Mouse (Mus musculus): ENCODE measurements around the gene Slc16a10. TPM values are rescaled to one million over a fixed set of nuclear protein-coding genes. Genes with fewer than 3 reads are reported as not detected.

The Slc16a10 gene
- polyA plus RNA-seq, 1 experiment from 2014 or later, result 14.8 TPM

DNA sequence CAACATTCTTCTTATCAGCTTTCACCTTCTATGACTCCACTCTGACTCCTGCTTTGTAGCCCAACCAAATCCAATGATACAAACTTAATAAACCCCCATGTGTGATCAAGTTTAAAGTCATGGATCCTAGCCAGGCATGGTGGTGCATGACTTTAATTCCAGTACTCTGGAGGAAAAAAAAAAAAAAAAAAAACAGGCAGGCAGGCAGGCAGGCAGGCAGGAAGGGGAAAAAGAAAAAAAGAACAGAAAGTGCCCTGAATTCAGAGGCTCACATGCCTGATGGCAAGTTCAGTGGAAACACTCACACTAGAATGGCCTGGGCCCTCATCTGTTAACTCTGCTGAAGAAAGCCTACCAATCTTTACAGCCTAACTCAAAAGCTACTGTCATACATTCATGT is 12.9 kb downstream of the Slc16a10 start:
- H3K27ac ChIP-seq, result no peak overlapping the region

DNA sequence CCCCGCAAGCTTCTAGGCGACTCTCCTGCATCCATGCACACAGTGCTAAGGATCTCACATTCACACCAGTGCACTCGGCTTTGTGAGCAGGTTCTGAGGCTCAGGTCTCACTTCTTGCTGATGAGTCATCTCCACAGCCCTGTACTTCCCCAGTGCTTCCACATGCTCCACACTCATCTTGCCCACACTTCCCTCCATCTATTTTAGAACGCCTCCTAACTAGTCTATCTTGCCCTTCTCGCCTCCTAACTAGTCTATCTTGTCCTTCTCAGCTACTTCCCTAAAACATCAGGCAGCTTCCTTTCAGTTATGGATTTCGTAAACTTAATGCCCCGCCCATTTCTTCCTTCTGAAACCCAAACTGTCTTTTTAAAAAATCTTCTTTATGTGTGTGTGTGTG is 13.6 kb downstream of the Slc16a10 start:
- Histone ChIP-seq H3K27ac (no peak overlapping the region), H3K4me2 (no peak overlapping the region), H3K4me3 (no peak overlapping the region), H3K27me3 (no peaks in the 10 kb centered on the region), H3K9ac (no peak overlapping the region), H3K36me3 (no peaks in the 10 kb centered on the region), H3K4me1 (replicated peaks) (peaks cover 14% of the 10 kb centered on the region), H3K9me3 (replicated peaks) (no peaks in the 10 kb centered on the region)
- no peak for ATAC-seq (replicated peaks; ENCODE audit: insufficient number of reproducible peaks, insufficient read depth, low FRiP score, low read depth)
- WGBS, result 74% methylated on average over 7 of the region's 7 CpGs

More for the DNA sequence above, 12.9 kb downstream of the Slc16a10 start:
- H3K36me3 ChIP-seq, result no peaks in the 10 kb centered on the region
- H3K9ac ChIP-seq, result no peak overlapping the region
- no peaks in the 10 kb centered on the region for H3K27me3 ChIP-seq
- no peaks in the 10 kb centered on the region for H3K9me3 ChIP-seq (replicated peaks)
- peaks cover 14% of the 10 kb centered on the region for H3K4me1 ChIP-seq (replicated peaks)
- no peak overlapping the region for H3K4me2 ChIP-seq
- H3K4me3 ChIP-seq, result no peak overlapping the region
- no peak for ATAC-seq (replicated peaks; ENCODE audit: insufficient number of reproducible peaks, insufficient read depth, low FRiP score, low read depth)

DNA sequence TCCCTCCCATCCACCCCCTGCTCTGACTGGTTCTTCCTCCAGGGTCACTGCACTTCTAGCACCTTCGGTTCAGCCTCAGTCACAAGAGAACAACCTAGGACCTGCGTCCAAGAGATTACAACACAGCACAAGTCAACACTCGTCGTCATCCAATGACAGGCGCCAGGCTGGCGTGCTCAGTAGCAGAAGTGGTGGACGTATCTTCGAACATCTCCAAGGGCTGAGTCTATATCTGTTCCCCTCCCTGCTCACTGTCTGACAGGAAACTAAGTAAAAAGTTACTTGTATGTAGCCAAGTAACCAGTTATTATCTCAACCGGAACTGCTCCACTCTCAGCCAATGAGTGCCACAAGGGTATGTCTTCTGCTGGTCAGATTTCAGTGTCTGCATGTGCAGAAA is 16.9 kb downstream of the Slc16a10 start:
- ATAC-seq (replicated peaks; ENCODE audit: insufficient number of reproducible peaks, insufficient read depth, low FRiP score, low read depth), result no peak
- Histone ChIP-seq H3K27ac (no peak overlapping the region), H3K9me3 (replicated peaks) (0 out of 2 replicates have a peak, but pooled peaks cover 4% of the 10 kb centered on the region), H3K4me3 (no peak overlapping the region), H3K27me3 (no peaks in the 10 kb centered on the region), H3K36me3 (no peaks in the 10 kb centered on the region), H3K4me1 (replicated peaks) (peaks cover 11% of the 10 kb centered on the region; the same call in 1 of the 2 replicates), H3K4me2 (no peak overlapping the region), H3K9ac (no peak overlapping the region)
- 50% methylated on average over 9 of the region's 9 CpGs for WGBS

DNA sequence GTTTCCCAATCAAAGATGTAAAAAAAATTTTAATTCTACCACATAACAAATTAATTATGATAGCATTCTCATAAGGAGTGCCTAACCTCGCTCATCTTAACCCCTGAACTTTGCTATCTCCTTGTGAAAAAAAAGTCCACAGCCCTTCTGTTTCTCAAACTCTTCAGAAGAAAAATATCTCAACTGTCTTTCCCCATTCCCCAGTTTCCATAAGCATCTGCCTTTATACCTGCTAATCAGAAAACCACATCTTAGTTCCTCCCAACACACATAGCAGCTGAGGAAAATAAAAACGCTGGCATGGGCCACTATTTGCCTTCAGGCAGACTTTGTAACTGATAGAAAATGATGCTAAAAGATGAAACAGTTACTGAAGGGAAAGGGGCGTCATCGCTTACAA is 17.5 kb downstream of the Slc16a10 start:
- Histone ChIP-seq H3K36me3 (no peaks in the 10 kb centered on the region), H3K4me3 (no peak overlapping the region), H3K9me3 (replicated peaks) (0 out of 2 replicates have a peak, but pooled peaks cover 4% of the 10 kb centered on the region), H3K9ac (no peak overlapping the region), H3K27ac (no peak overlapping the region), H3K27me3 (no peaks in the 10 kb centered on the region), H3K4me2 (no peak overlapping the region), H3K4me1 (replicated peaks) (peaks cover 9% of the 10 kb centered on the region; the same call in 1 of the 2 replicates)
- no peak for ATAC-seq (replicated peaks; ENCODE audit: insufficient number of reproducible peaks, insufficient read depth, low FRiP score, low read depth)
- 82% methylated on average over 4 of the region's 4 CpGs for WGBS

DNA sequence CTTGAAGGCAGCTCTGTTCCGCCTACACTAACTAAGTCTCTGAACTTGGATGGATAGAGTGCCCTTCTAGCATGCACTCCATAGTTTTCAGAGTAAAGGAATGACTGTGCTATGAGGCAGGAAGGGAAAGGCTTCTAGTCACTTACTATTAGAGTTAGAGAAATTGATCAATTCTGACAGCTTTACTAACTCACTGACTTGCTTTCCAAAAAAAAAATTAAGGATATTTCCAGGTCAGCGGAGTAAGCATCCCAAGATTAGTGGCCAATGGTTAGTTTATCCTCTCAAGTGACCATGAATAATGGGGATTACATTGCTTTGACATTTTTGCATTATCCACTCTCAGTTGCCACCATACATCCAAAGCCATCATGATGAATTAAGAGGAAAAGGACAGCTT is 18.0 kb downstream of the Slc16a10 start:
- 85% methylated on average over 2 of the region's 2 CpGs for WGBS
- H3K4me3 ChIP-seq, result no peak overlapping the region
- ATAC-seq (replicated peaks; ENCODE audit: insufficient number of reproducible peaks, insufficient read depth, low FRiP score, low read depth), result no peak

DNA sequence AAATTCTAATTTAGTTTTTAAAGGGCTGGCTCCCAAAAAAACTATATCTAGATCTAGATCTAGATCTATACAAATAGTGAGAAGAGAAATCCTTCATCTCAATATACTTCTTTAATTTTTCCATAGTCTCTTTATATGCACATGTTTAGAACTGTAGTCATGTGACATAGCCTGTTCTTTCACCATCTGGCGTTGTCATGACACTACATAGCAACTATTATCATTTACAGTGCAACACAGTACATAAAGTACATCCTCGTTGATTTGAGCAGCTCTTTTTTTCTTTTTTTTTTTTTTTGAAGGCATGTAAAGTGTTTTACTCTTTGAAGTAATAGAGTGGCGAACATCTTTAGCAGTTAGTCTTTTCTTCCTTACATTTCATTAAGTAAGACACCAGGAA is 22.6 kb downstream of the Slc16a10 start:
- Histone ChIP-seq H3K27ac (no peak overlapping the region), H3K4me2 (no peak overlapping the region), H3K9me3 (replicated peaks) (0 out of 2 replicates have a peak, but pooled peaks cover 4% of the 10 kb centered on the region), H3K27me3 (no peaks in the 10 kb centered on the region), H3K36me3 (no peaks in the 10 kb centered on the region), H3K9ac (no peak overlapping the region), H3K4me3 (no peak overlapping the region), H3K4me1 (replicated peaks) (no peaks in the 10 kb centered on the region)
- WGBS, result 79% methylated on average over 3 of the region's 3 CpGs
- no peak for ATAC-seq (replicated peaks; ENCODE audit: insufficient number of reproducible peaks, insufficient read depth, low FRiP score, low read depth)

More for the DNA sequence above, 18.0 kb downstream of the Slc16a10 start:
- H3K9ac ChIP-seq, result no peak overlapping the region
- no peak overlapping the region for H3K27ac ChIP-seq
- no peak overlapping the region for H3K4me2 ChIP-seq
- H3K36me3 ChIP-seq, result no peaks in the 10 kb centered on the region
- H3K9me3 ChIP-seq (replicated peaks), result 0 out of 2 replicates have a peak, but pooled peaks cover 4% of the 10 kb centered on the region
- H3K27me3 ChIP-seq, result no peaks in the 10 kb centered on the region
- peaks cover 9% of the 10 kb centered on the region; the same call in 1 of the 2 replicates for H3K4me1 ChIP-seq (replicated peaks)

DNA sequence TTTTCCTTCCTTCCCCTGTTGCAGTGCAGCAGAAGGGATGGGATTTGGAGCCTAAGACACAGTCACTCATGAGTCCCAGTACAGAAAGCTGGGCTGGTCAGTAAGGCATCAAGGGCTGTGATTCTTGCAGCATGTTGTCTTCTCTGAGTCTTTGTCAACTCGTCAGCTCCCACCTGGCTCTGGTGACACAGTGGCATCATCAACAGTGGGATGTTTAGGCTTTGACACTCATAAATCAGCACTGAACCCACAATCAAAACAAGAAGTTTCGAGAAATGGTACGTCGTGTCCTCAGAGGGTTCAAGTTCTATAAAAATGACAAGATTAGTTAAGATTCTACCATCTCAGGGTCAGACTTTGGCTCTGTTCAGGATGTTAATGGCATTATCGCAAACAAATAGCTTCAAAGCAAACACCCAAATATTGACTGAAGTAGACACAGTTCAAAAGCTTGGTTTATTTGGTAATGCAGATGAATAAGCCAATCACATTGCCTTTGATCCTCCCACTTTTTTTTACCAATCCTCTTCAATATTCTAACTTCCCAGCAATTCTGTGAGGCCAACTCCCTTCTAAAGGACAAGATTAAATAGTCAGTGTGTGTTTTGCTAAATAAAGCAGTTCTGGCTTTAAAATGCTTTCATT is 23.2 kb downstream of the Slc16a10 start:
- no peaks in the 10 kb centered on the region for H3K36me3 ChIP-seq
- WGBS, result 81% methylated on average over 5 of the region's 5 CpGs
- no peaks in the 10 kb centered on the region for H3K27me3 ChIP-seq

DNA sequence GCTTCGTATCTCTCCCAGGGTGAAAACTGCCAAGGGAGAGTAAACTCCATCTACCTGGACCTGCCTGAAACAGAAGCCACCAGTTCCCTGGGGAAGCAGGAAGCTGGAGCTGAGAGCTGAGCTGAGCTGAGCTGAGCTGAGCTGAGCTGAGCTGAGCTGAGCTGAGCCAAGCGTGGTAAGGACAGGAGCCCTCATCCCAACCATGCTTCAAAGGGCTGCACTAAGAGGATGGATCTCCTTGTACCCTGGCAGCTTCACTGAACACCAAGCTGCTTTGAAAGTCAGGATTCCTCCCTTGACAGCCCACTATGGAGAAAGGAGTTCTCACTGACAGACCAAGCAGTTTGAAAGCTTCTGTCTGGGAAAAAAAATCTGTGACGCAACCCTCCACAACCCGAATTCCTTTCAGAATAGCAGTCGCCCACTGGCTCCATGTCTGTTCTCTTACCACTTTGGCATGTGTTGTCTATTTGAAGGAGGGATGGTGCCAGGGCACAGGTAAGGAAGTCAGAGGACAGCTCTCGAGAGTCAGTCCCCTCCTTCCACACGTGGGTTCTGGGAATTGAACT is 28.5 kb downstream of the Slc16a10 start:
- ATAC-seq (replicated peaks; ENCODE audit: insufficient number of reproducible peaks, insufficient read depth, low FRiP score, low read depth), result no peak
- H3K4me2 ChIP-seq, result no peak overlapping the region
- no peaks in the 10 kb centered on the region for H3K36me3 ChIP-seq
- no peak overlapping the region for H3K4me3 ChIP-seq
- no peaks in the 10 kb centered on the region for H3K9me3 ChIP-seq (replicated peaks)
- WGBS, result 78% methylated on average over 7 of the region's 7 CpGs
- H3K4me1 ChIP-seq (replicated peaks), result peaks cover 4% of the 10 kb centered on the region; the same call in 1 of the 2 replicates
- H3K27ac ChIP-seq, result no peak overlapping the region
- H3K27me3 ChIP-seq, result no peaks in the 10 kb centered on the region
- no peak overlapping the region for H3K9ac ChIP-seq

More for the DNA sequence above, 23.2 kb downstream of the Slc16a10 start:
- no peak overlapping the region for H3K4me2 ChIP-seq
- no peak for ATAC-seq (replicated peaks; ENCODE audit: insufficient number of reproducible peaks, insufficient read depth, low FRiP score, low read depth)
- H3K9me3 ChIP-seq (replicated peaks), result 0 out of 2 replicates have a peak, but pooled peaks cover 4% of the 10 kb centered on the region
- H3K4me1 ChIP-seq (replicated peaks), result no peaks in the 10 kb centered on the region
- no peak overlapping the region for H3K4me3 ChIP-seq
- H3K9ac ChIP-seq, result no peak overlapping the region
- H3K27ac ChIP-seq, result no peak overlapping the region

DNA sequence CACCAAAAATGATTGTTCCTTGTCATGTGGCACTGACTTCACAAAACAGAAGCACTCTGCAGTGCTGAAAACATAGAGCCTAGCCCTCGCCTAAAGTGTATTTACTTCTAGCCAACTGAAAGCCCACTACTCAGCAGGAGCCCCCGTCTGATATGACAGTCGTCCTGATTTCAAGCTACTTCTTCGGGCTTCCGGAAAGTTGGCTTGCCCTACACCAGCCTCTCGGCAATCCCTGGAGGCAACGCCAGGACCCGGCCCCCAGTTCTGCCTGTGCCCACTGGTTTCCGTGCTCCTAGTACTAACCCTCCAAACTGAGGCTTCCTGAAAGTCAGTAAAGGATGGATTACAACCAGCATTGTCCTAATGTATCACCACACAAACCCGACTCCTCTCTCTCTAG is 29.8 kb downstream of the Slc16a10 start:
- H3K27me3 ChIP-seq, result no peaks in the 10 kb centered on the region
- no peaks in the 10 kb centered on the region for H3K36me3 ChIP-seq
- peaks cover 7% of the 10 kb centered on the region; the same call in 1 of the 2 replicates for H3K4me1 ChIP-seq (replicated peaks)
- no peak overlapping the region for H3K27ac ChIP-seq
- no peak overlapping the region for H3K4me3 ChIP-seq
- H3K4me2 ChIP-seq, result no peak overlapping the region
- no peaks in the 10 kb centered on the region for H3K9me3 ChIP-seq (replicated peaks)
- ATAC-seq (replicated peaks; ENCODE audit: insufficient number of reproducible peaks, insufficient read depth, low FRiP score, low read depth), result no peak
- WGBS, result 86% methylated on average over 10 of the region's 10 CpGs
- H3K9ac ChIP-seq, result no peak overlapping the region

DNA sequence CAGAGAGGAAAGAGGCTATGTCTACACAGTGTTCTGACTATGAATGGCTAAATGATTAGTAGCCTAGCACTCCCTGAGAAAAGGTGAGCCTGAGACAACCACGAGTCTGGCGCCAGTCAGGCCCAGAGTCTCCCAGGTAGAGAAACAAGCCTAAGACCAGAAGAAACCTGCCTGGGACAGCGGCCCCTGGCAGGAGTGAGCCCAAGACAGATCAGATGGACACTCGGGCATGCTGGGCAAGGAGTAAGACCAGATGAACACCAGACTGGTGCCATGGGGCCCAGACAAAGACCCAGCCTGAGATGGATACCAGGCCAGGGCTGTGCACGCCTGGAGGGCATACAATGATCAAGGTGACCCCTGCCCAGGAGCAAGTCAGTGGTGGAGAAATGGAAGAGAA is 32.5 kb downstream of the Slc16a10 start:
- no peak for ATAC-seq (replicated peaks; ENCODE audit: insufficient number of reproducible peaks, insufficient read depth, low FRiP score, low read depth)
- no peak overlapping the region for H3K27ac ChIP-seq
- peaks cover 7% of the 10 kb centered on the region; the same call in 1 of the 2 replicates for H3K4me1 ChIP-seq (replicated peaks)

DNA sequence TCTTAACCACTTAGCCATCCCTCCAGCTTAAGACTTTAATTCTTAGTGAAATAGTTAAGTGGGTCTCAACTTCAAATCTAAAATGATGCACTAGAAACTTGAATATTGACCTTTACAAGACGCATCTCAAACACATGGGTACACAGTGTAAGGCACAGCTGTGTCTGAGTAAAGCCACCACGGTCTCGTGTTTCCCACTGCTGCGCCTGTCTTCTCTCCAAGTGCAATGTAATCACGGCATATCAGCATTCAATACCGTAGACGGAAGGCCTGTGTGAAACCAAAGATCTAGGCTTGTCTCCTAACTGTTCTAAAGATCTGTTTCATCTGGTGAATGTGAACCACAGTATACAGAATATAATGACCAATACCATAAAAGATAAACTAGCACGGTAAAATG is 33.1 kb downstream of the Slc16a10 start:
- 76% methylated on average over 8 of the region's 8 CpGs for WGBS
- Histone ChIP-seq H3K27ac (no peak overlapping the region), H3K4me3 (no peak overlapping the region), H3K36me3 (no peaks in the 10 kb centered on the region), H3K9me3 (replicated peaks) (no peaks in the 10 kb centered on the region), H3K27me3 (no peaks in the 10 kb centered on the region), H3K4me2 (no peak overlapping the region), H3K9ac (no peak overlapping the region), H3K4me1 (replicated peaks) (peaks cover 7% of the 10 kb centered on the region; the same call in 1 of the 2 replicates)
- no peak for ATAC-seq (replicated peaks; ENCODE audit: insufficient number of reproducible peaks, insufficient read depth, low FRiP score, low read depth)

More for the DNA sequence above, 32.5 kb downstream of the Slc16a10 start:
- no peaks in the 10 kb centered on the region for H3K9me3 ChIP-seq (replicated peaks)
- 80% methylated on average over 5 of the region's 5 CpGs for WGBS
- H3K9ac ChIP-seq, result no peak overlapping the region
- H3K4me3 ChIP-seq, result no peak overlapping the region
- no peak overlapping the region for H3K4me2 ChIP-seq
- no peaks in the 10 kb centered on the region for H3K27me3 ChIP-seq
- no peaks in the 10 kb centered on the region for H3K36me3 ChIP-seq

DNA sequence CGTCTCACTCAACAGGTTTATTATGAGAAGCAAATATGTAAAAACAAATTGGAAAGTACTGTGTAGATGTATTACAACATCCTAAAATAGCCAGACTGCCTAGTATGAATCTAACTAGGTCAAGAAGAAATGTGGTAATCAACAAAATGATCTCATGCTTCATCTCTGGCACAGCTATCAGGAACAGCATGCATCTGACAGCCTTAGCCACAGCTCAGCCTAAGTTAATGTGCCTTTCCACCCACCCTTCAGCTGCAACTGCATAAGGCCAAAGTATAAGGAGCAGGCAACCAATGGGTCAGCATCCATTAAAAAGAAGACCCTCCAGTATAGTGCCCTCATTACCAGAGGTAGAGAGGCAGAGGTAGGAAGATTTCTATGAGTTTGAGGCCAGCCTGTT is 34.1 kb downstream of the Slc16a10 start:
- ATAC-seq (replicated peaks; ENCODE audit: insufficient number of reproducible peaks, insufficient read depth, low FRiP score, low read depth), result no peak
- H3K9ac ChIP-seq, result no peak overlapping the region
- WGBS, result 95% methylated on average over 1 of the region's 1 CpGs

More for the DNA sequence above, 34.1 kb downstream of the Slc16a10 start:
- Histone ChIP-seq H3K4me1 (replicated peaks) (peaks cover 9% of the 10 kb centered on the region), H3K36me3 (no peaks in the 10 kb centered on the region), H3K4me2 (no peak overlapping the region), H3K4me3 (no peak overlapping the region), H3K27ac (no peak overlapping the region), H3K9me3 (replicated peaks) (no peaks in the 10 kb centered on the region), H3K27me3 (no peaks in the 10 kb centered on the region)
